Mouse (Mus musculus): Measurements from ENCODE around the gene Trappc6a. TPM values are rescaled to one million over a fixed set of nuclear protein-coding genes. Genes with fewer than 3 reads are reported as not detected.

Gene Trappc6a
- polyA plus RNA-seq, 1 experiment from 2014 or later: 72.6 TPM

DNA sequence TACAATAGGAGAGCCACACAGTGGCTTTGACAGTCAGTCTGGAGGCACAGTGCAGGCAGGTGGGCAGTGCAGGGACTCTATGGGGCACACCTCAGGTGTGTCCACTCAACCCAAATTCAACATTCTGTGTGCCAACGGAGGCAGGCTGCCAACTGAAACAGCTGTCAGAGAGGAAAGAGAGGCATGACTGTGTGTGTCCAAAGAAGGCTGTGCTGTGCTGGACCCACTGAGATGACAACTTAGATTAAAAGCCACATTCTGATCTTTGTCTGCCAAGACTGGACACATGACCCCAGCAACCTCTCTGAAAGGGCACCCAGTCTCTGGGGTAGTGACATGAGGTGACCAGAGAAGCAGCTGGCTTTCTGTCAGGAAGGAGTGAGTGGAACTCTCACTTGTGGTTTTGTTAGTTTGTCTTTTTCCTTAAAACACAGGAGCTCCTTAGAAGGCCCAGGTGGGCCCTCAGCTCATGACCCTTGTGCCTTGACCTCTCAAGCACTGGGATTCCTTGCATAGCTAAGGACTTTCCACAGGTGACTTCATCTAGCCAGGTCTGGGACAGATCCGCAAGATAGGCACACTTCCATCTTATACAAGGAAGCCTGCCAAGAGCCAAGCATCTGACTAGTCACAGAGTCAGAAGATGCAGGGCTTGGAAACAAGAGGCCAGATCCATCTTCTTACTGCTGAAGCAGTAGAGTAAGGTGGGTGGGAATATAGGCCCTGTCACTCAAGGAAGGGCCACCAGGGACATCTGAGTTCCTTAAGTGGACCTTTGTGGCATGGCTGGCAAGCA, 32.8 kb downstream of the Trappc6a start:
- no peak for DNase-seq (ENCODE audit: low spot score)
- WGBS: 81% methylated on average over 2 of the region's 2 CpGs
- Histone ChIP-seq H3K4me1 (peaks cover 20% of the 10 kb centered on the region), H3K27me3 (replicated peaks; ENCODE audit: low read depth, poor library complexity, severe bottlenecking) (no peaks in the 10 kb centered on the region), H3K4me3 (no peak overlapping the region), H3K36me3 (replicated peaks) (peaks cover 25% of the 10 kb centered on the region), H3K27ac (replicated peaks) (no peak overlapping the region), H3K9me3 (no peaks in the 10 kb centered on the region)

DNA sequence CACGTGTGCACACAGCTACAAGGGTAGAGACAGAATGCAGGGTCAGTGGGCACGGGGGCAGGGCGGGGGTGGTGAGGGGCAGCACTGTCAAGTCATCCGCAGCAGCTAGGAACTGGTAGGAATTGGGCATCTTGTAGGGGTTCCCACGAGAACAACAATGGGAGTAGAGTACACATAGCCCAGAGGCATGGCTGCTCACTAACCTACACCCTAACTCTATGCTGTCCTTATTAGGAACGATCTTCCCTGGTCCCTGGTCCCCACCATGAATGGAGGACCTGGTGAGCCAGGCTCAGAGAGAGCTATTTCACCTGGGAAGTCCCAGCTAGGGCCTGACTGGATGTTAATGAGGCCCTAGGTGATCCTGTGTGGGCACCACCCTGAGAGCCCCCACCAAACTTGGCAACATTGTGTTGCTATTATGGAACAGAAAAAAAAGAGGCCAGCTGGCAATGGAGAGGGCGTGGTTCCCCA, 33.5 kb downstream of the Trappc6a start:
- Histone ChIP-seq H3K36me3 (replicated peaks) (peaks cover 23% of the 10 kb centered on the region), H3K4me1 (peaks cover 23% of the 10 kb centered on the region), H3K4me3 (no peak overlapping the region), H3K9me3 (no peaks in the 10 kb centered on the region), H3K27ac (replicated peaks) (no peak overlapping the region), H3K27me3 (replicated peaks; ENCODE audit: low read depth, poor library complexity, severe bottlenecking) (no peaks in the 10 kb centered on the region)
- WGBS: 82% methylated on average over 7 of the region's 7 CpGs
- no peak for DNase-seq (ENCODE audit: low spot score)

DNA sequence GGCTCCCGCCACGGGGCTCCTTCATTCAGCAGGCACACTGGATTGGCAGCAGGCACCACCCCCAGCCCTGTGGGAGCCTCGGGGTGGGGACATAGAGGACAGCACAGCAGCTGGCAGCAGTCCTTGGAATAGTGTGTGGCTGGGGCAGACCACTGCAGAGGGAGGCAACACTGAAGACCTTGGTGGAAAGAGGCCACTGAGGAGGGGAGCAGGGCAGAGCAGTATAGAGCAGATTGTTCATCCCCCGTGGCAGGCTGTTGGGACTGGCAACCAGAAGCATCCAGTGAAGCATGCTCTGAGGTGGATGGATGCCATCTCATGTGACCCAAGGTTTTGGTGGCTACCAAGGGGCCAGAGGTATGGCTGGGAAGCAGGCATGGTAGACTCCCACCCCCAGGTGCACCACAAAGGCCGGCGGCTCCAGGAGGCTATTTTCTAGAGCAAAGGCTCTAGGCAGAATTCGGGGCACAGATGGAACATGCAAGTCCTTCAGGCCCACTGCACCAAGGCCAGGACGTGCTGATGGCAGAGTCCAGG, 34.0 kb downstream of the Trappc6a start:
- no peak overlapping the region for H3K4me3 ChIP-seq
- DNase-seq (ENCODE audit: low spot score): no peak
- no peak overlapping the region for H3K27ac ChIP-seq (replicated peaks)
- H3K9me3 ChIP-seq: no peaks in the 10 kb centered on the region
- peaks cover 27% of the 10 kb centered on the region for H3K36me3 ChIP-seq (replicated peaks)
- H3K27me3 ChIP-seq (replicated peaks; ENCODE audit: low read depth, poor library complexity, severe bottlenecking): no peaks in the 10 kb centered on the region
- peaks cover 26% of the 10 kb centered on the region for H3K4me1 ChIP-seq
- WGBS: 77% methylated on average over 8 of the region's 8 CpGs

DNA sequence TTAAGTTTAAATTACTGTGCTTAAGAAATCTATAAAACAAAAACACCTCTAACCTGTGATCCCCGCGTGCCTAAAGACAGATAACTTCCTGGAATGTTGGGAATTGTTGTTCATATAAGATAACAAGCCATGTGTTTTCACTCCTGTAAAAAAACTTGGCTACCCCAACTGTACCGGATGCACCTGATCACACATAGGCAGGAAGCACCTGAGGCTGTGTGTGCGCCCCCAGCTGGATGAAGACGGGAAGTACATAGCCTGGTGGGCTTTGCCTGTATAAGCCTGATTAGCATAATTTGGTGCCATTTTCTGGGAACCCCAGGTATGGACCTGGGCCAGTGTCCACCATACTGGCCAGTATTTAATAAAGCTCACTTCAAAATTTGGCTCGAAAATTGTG, 35.4 kb downstream of the Trappc6a start:
- Histone ChIP-seq H3K27ac (replicated peaks) (no peak overlapping the region), H3K4me1 (peaks cover 26% of the 10 kb centered on the region), H3K4me3 (no peak overlapping the region), H3K27me3 (replicated peaks; ENCODE audit: low read depth, poor library complexity, severe bottlenecking) (no peaks in the 10 kb centered on the region), H3K36me3 (replicated peaks) (peaks cover 28% of the 10 kb centered on the region), H3K9me3 (no peaks in the 10 kb centered on the region)
- DNase-seq (ENCODE audit: low spot score): no peak
- 62% methylated on average over 6 of the region's 6 CpGs for WGBS

DNA sequence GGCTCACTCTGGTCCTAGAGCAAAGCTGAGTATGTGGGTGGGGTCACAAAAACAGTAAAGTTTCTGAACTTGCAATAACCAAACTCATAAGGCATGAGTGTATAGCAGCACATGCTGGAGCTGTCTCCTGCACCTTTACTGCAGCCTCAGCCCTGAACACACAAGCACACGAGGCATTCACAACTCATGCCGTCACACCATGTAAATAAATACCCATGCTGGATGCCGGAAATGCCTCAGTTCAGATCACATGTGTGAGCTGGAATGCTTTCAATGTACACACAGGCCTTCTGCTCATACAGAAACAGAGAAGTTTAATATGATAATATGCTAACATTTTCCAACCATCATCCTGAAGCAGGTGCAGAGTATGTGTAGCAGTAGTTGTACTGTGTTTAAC, 37.8 kb downstream of the Trappc6a start:
- 79% methylated on average over 3 of the region's 3 CpGs for WGBS
- Histone ChIP-seq H3K27me3 (replicated peaks; ENCODE audit: low read depth, poor library complexity, severe bottlenecking) (no peaks in the 10 kb centered on the region), H3K4me3 (no peak overlapping the region), H3K4me1 (peaks cover 22% of the 10 kb centered on the region), H3K9me3 (no peaks in the 10 kb centered on the region), H3K36me3 (replicated peaks) (peaks cover 27% of the 10 kb centered on the region), H3K27ac (replicated peaks) (no peak overlapping the region)
- no peak for DNase-seq (ENCODE audit: low spot score)

DNA sequence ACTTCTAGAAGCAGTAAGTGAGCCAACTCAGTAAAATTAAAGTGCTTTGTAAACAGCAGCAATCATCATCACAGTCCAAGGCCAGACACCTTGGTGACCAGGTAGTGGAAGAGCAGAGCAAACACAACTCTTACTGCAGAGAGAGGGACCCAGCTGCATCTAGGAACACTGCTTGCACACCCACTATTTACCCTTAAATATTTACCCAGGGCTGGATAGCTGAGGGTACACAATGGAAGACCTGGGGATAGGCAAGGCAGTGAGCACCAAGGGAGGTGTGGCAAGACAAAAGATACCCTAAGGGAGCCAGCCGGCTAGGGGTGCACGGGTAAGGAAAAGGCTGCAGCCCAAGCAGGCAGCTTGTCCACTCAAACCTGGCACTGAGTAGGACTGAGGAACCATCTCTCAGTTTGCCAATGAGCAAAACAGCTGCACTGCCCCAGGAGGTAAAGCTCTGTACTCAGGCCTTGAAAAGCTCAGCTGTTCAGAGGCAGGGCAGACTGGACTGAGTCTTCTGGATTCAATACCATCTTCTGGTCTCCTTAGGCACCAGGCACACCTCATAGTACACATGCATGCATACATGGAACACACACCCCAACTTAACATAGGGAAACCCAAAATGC, 39.3 kb downstream of the Trappc6a start:
- Histone ChIP-seq H3K4me1 (peaks cover 8% of the 10 kb centered on the region), H3K27ac (replicated peaks) (no peak overlapping the region), H3K27me3 (replicated peaks; ENCODE audit: low read depth, poor library complexity, severe bottlenecking) (no peaks in the 10 kb centered on the region), H3K36me3 (replicated peaks) (peaks cover 27% of the 10 kb centered on the region), H3K4me3 (no peak overlapping the region), H3K9me3 (no peaks in the 10 kb centered on the region)
- 63% methylated on average over 2 of the region's 2 CpGs for WGBS
- no peak for DNase-seq (ENCODE audit: low spot score)

DNA sequence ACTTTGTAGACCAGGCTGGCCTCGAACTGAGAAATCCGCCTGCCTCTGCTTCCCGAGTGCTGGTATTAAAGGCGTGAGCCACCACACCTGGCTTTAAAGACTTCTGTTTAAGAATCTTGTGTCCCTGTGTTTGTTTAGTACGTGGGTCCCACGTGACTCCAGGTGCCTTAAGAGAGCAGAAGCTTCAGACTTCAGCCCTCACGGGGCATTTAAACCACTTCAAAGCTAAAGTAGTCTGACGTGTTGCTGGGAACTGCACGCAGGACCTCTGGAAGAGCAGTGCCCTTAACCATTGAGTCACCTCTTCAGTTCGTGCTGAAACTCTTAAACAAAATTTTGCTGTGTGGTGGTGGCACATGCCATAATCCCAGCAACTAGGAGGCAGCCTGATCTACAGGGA, 41.2 kb downstream of the Trappc6a start:
- Histone ChIP-seq H3K4me1 (peaks cover 6% of the 10 kb centered on the region; the same call in 1 of the 2 replicates), H3K27ac (replicated peaks) (no peak overlapping the region), H3K27me3 (replicated peaks; ENCODE audit: low read depth, poor library complexity, severe bottlenecking) (no peaks in the 10 kb centered on the region), H3K4me3 (no peak overlapping the region), H3K9me3 (no peaks in the 10 kb centered on the region), H3K36me3 (replicated peaks) (peaks cover 47% of the 10 kb centered on the region)
- DNase-seq (ENCODE audit: low spot score): no peak
- 91% methylated on average over 10 of the region's 10 CpGs for WGBS

DNA sequence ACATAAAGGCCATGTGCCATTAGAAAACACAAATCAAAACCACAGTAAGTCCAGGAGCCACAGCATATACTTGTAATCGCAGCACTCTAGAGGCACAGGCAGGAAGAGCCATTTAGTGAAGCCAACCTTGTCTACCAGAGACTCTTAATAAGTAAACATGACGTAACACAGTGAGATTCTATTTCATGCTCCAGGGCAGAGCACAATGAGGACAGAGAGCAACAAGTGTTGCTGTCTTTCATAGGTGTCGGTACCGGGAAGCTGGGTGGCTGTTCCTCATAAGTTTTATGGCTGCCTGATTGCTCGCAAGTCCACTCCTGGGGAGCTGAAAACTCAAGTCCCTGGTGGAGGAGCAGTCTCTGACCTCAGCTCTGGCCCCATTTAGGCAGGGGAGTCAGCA, 43.4 kb downstream of the Trappc6a start:
- H3K36me3 ChIP-seq (replicated peaks): peaks cover 68% of the 10 kb centered on the region

DNA sequence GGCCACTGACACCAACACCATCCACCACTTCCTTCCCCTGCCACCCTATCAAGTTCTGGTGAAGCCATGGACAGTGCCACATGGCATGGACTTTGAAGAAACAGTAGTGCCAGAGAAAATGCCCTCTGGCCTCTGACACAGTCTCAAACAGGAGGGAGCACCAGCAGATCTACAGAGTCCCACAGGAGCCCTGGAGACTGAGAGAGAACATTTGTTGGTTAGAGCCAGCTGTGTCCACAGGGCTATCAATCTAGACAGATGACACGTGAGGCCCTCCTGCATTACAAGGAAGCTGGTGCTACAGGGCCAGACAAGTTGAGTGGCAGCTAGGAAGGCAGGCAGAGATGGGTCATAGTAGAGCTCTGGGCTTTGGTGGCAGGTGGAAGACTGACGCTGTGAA, 44.2 kb downstream of the Trappc6a start:
- no peak for DNase-seq (ENCODE audit: low spot score)
- Histone ChIP-seq H3K36me3 (replicated peaks) (peaks cover 71% of the 10 kb centered on the region), H3K27me3 (replicated peaks; ENCODE audit: low read depth, poor library complexity, severe bottlenecking) (no peaks in the 10 kb centered on the region), H3K9me3 (no peaks in the 10 kb centered on the region), H3K27ac (replicated peaks) (no peak overlapping the region), H3K4me1 (no peaks in the 10 kb centered on the region), H3K4me3 (no peak overlapping the region)
- 82% methylated on average over 2 of the region's 2 CpGs for WGBS

More for the DNA sequence above, 43.4 kb downstream of the Trappc6a start:
- no peaks in the 10 kb centered on the region for H3K9me3 ChIP-seq
- no peaks in the 10 kb centered on the region for H3K27me3 ChIP-seq (replicated peaks; ENCODE audit: low read depth, poor library complexity, severe bottlenecking)
- peaks cover 4% of the 10 kb centered on the region; the same call in 1 of the 2 replicates for H3K4me1 ChIP-seq
- DNase-seq (ENCODE audit: low spot score): no peak
- H3K4me3 ChIP-seq: no peak overlapping the region
- no peak overlapping the region for H3K27ac ChIP-seq (replicated peaks)
- 88% methylated on average over 5 of the region's 5 CpGs for WGBS

DNA sequence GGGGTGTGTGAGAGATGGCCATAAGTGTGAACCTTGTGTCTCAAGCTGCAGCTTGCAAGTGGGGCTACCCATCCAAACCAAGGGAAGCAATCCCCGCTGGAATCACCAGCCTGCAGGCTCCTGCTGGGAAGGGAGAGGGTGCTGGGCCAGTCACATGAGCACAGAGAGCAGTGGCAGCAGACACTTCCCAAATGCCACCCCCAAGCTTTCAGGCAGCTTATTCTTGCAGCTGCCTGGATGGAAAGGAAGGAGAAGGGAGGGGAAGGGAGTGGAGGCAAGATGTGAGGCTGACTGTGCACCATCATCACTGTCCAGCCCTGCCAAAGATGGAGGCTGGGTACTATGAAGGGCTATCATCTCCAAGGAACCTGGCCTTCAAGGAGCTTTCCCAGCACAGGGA, 46.0 kb downstream of the Trappc6a start:
- Histone ChIP-seq H3K4me1 (peaks cover 12% of the 10 kb centered on the region), H3K27ac (replicated peaks) (no peak overlapping the region), H3K36me3 (replicated peaks) (peaks cover 79% of the 10 kb centered on the region), H3K27me3 (replicated peaks; ENCODE audit: low read depth, poor library complexity, severe bottlenecking) (no peaks in the 10 kb centered on the region), H3K4me3 (no peak overlapping the region), H3K9me3 (no peaks in the 10 kb centered on the region)
- no peak for DNase-seq (ENCODE audit: low spot score)
- WGBS: 74% methylated on average over 1 of the region's 1 CpGs

DNA sequence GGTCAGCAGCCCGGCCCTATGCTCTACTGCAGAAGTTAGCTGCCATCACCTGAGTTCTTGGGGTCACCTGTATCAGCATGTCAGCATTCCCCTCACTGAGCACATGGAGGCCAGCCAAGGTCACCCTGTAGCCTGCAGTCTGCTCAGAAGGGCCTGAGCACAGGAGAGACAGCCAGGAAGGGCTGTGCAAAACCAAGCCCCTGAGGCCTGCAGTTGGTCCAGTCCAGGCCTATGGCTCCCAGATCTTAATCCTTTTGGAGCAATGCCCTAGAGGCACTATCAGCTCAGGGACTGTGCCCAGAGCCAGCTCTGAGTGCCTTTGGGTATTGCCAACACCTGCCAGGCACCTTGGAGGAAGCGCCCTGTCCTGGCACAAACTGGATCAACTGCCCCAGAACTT, 48.9 kb downstream of the Trappc6a start:
- no peak for DNase-seq (ENCODE audit: low spot score)
- Histone ChIP-seq H3K9me3 (no peaks in the 10 kb centered on the region), H3K27me3 (replicated peaks; ENCODE audit: low read depth, poor library complexity, severe bottlenecking) (no peaks in the 10 kb centered on the region), H3K4me3 (no peak overlapping the region), H3K36me3 (replicated peaks) (peaks cover 75% of the 10 kb centered on the region), H3K4me1 (peaks cover 34% of the 10 kb centered on the region), H3K27ac (replicated peaks) (no peak overlapping the region)
- 91% methylated on average over 2 of the region's 2 CpGs for WGBS

DNA sequence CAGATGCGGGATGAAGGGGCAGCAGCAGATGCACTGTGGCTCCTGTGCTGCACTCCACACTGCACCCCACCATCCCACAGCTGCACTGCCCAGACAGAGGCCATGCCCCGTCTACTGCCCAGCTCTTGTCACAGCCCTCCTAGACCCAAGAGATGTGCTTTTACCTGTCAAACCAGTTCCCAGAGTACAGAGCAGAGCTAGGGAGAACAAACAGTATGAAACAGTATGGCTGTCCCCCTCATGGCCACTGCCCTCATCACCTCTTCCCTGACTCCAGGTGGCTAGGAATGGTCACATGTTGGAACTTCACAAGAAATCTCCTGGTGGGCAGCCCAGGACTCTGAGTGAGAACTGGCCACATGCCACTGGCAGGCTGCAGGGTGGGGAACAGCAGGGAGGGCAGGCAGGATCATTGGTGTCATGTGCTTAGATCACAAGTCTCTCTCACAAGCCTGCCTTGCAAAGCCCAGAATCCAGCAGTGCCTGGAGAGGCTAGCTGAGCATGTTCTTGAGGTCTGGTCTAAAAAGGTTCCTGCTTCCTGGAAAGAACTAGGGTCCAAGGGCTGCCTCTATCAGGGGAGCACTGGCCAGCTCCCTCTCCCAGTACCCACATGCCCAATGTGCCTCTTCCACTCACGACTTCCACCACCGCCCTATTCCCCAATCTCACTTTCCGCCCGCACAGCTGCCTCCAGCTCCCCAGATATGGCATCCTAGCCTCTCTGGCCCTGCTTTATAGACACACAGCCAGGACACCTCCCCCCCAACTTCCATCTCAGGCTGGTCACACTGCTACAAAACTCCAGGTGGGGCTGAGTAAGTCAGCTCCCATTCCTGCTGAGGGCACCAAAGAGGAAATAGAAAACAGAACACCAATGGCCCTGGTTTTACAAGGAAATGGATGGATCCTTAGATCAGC, 50.0 kb downstream of the Trappc6a start:
- Histone ChIP-seq H3K4me1 (peaks cover 41% of the 10 kb centered on the region), H3K27ac (replicated peaks) (no peak overlapping the region), H3K27me3 (replicated peaks; ENCODE audit: low read depth, poor library complexity, severe bottlenecking) (no peaks in the 10 kb centered on the region), H3K9me3 (no peaks in the 10 kb centered on the region), H3K4me3 (peak overlapping the region; percentile 100; the same call in 1 of the 2 replicates), H3K36me3 (replicated peaks) (peaks cover 63% of the 10 kb centered on the region)
- WGBS: 91% methylated on average over 6 of the region's 6 CpGs
- DNase-seq (ENCODE audit: low spot score): no peak
